Mouse (Mus musculus): ENCODE measurements around the gene Cpt1c. TPM values are rescaled to one million over a fixed set of nuclear protein-coding genes. Genes with fewer than 3 reads are reported as not detected.
A peak's percentile ranks its signal among the peaks of the same experiment; 100 is the strongest.

The Cpt1c gene
- polyA plus RNA-seq, 1 experiment from 2014 or later = 32.0 TPM

DNA sequence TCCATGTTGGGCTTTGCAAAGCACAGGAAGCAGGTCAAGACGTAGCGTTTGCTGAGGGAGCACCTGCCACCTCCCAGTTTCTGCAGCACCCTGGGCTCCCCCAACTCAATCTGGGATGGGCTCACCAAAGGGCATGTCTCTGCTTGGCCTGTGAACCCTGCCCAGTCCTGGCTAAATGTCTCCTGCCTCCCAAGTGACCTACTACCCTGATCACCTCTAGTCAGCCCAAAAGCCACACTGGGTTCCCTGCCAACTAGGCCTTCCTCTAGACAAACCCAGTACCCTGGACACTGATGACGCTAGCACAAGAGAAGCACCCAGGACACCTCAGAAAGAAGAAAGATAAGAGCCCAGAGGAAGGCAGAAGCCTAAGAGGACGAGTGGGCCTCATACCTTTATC lies 38.2 kb upstream of the Cpt1c start:
- Histone ChIP-seq H3K4me2 (no peak overlapping the region), H3K4me1 (peaks cover 15% of the 10 kb centered on the region), H3K9me3 (no peaks in the 10 kb centered on the region), H3K27ac (no peak overlapping the region), H3K36me3 (peaks cover 60% of the 10 kb centered on the region), H3K27me3 (no peaks in the 10 kb centered on the region), H3K4me3 (no peak overlapping the region), H3K9ac (no peak overlapping the region)
- WGBS = 86% methylated on average over 4 of the region's 4 CpGs
- no peak for ATAC-seq (ENCODE audit: insufficient number of reproducible peaks, insufficient read depth, low FRiP score, low TSS enrichment, low read depth)

- Histone ChIP-seq H3K27ac (no peak overlapping the region), H3K9ac (no peak overlapping the region), H3K9me3 (no peaks in the 10 kb centered on the region), H3K4me2 (no peak overlapping the region), H3K36me3 (peaks cover 68% of the 10 kb centered on the region), H3K4me3 (no peak overlapping the region), H3K4me1 (peaks cover 15% of the 10 kb centered on the region), H3K27me3 (no peaks in the 10 kb centered on the region)
- WGBS = 96% methylated on average over 6 of the region's 6 CpGs
- no peak for ATAC-seq (ENCODE audit: insufficient number of reproducible peaks, insufficient read depth, low FRiP score, low TSS enrichment, low read depth)
Observed at GRCm38 (mm10) chr7:45012011-45012410, 37.4 kb upstream of the Cpt1c start.

DNA sequence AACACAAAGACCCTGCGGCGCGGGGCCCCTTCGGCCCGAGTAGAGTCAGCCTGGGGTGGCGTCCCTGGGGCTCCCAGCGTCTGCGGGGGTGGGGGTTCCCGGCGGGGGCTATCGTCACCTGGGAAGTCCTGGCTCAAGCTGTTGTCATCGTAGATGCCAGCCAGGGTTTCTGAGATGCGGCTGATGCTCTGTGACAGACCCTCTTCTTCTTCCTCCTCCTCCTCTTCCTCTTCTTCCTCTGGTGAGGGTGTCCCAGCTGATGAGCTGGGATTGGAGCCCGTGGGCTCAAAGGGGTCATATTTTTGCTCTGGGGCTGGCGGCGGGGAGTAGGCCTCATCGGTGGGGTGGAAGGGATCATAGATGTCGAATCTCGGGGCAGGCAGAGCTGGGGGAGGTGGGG lies 33.8 kb upstream of the Cpt1c start:
- no peaks in the 10 kb centered on the region for H3K9me3 ChIP-seq
- no peaks in the 10 kb centered on the region for H3K4me1 ChIP-seq
- no peak overlapping the region for H3K4me3 ChIP-seq
- H3K27me3 ChIP-seq = no peaks in the 10 kb centered on the region
- no peak overlapping the region for H3K4me2 ChIP-seq
- ATAC-seq (ENCODE audit: insufficient number of reproducible peaks, insufficient read depth, low FRiP score, low TSS enrichment, low read depth) = no peak
- H3K9ac ChIP-seq = no peak overlapping the region
- 94% methylated on average over 19 of the region's 19 CpGs for WGBS
- no peak overlapping the region for H3K27ac ChIP-seq
- peaks cover 96% of the 10 kb centered on the region for H3K36me3 ChIP-seq

- no peak overlapping the region for H3K9ac ChIP-seq
- H3K27me3 ChIP-seq = no peaks in the 10 kb centered on the region
- H3K4me3 ChIP-seq = no peak overlapping the region
- no peaks in the 10 kb centered on the region for H3K4me1 ChIP-seq
- H3K4me2 ChIP-seq = no peak overlapping the region
- H3K36me3 ChIP-seq = peaks cover 96% of the 10 kb centered on the region
- 94% methylated on average over 30 of the region's 30 CpGs for WGBS
- H3K9me3 ChIP-seq = no peaks in the 10 kb centered on the region
- ATAC-seq (ENCODE audit: insufficient number of reproducible peaks, insufficient read depth, low FRiP score, low TSS enrichment, low read depth) = no peak
- H3K27ac ChIP-seq = no peak overlapping the region
Observed at GRCm38 (mm10) chr7:45007846-45008245, 33.2 kb upstream of the Cpt1c start.

DNA sequence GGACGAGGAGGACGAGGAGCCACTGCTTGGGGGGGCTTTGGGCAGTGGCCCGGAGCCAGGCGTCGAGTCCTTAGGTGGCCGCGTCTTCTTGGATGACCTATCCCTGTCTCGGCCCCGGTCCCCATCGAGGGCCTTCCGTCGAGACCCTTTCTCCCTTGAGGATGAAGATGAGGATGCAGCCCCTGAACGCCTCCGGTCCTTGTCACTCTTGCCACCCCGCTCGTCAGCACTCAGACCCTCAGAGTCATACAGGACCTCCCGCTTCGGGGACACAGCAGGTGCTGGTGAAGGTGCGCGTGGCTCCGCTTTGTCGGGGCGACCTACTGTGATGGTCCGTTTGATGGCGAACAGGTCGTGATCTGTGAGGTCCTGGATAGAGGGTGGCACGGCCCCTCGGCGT lies 32.5 kb upstream of the Cpt1c start:
- Histone ChIP-seq H3K27me3 (no peaks in the 10 kb centered on the region), H3K9me3 (no peaks in the 10 kb centered on the region), H3K9ac (no peak overlapping the region), H3K4me2 (no peak overlapping the region), H3K36me3 (peaks cover 96% of the 10 kb centered on the region), H3K4me3 (no peak overlapping the region), H3K4me1 (no peaks in the 10 kb centered on the region), H3K27ac (no peak overlapping the region)
- no peak for ATAC-seq (ENCODE audit: insufficient number of reproducible peaks, insufficient read depth, low FRiP score, low TSS enrichment, low read depth)
- 96% methylated on average over 29 of the region's 29 CpGs for WGBS

DNA sequence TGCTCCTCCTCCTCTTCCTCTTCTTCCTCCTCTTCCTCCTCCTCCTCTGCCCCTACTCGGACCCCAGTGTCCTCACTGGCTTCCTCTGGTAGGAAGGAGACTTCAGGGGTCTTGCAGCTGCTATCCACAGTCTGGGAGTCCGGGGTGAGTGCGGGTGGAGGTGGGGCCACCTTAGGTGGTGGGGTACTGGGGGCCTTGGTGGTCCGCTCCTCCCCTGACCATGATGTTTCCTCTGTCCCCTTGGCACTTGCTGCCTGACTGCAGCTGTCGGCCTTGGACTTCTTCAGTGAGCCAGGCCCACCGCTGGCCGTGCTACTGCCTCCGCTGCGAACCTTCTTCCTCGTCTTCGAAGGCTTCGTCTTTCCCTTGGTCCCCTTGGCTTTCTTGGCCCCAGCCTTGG lies 31.9 kb upstream of the Cpt1c start:
- no peak overlapping the region for H3K4me3 ChIP-seq
- H3K9ac ChIP-seq = no peak overlapping the region
- H3K4me1 ChIP-seq = no peaks in the 10 kb centered on the region
- ATAC-seq (ENCODE audit: insufficient number of reproducible peaks, insufficient read depth, low FRiP score, low TSS enrichment, low read depth) = no peak
- H3K36me3 ChIP-seq = peaks cover 96% of the 10 kb centered on the region
- no peaks in the 10 kb centered on the region for H3K27me3 ChIP-seq
- H3K27ac ChIP-seq = no peak overlapping the region
- no peaks in the 10 kb centered on the region for H3K9me3 ChIP-seq
- H3K4me2 ChIP-seq = no peak overlapping the region
- 91% methylated on average over 12 of the region's 12 CpGs for WGBS

DNA sequence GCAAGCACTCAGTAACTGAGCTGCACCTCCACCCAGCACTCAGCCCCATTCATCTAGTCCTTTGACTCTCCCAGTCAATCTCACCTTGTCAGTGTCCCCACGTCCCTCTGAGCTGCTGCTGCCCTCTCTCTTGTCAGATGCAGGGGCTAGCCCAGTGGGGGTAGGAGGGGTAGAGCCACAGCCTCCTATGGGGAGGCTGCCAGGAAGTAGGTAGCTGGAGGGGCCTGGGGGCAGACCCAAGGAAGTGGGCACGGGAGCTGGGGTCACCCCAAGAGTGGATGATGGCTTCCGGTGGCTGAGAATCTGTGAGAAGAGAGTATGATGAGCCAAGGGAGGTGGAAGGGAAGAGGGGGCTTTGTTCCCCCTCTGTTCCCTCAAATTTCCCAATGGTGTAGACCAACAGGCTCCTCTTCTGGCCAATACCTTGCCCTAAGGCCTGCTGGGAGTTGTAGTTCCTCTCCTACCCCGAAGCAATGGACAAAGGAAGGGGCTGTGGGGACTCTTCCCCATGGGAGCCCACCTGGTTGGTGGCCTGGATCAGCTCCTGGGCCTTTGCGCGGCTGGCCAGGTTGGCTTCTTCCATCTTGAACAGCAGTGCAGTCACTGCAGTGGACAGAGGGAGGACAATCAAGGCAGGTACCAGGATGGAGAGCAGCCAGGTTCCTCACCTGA lies 30.8 kb upstream of the Cpt1c start:
- WGBS = 90% methylated on average over 6 of the region's 6 CpGs
- H3K4me1 ChIP-seq = no peaks in the 10 kb centered on the region
- H3K9me3 ChIP-seq = no peaks in the 10 kb centered on the region
- peaks cover 98% of the 10 kb centered on the region for H3K36me3 ChIP-seq
- no peak for ATAC-seq (ENCODE audit: insufficient number of reproducible peaks, insufficient read depth, low FRiP score, low TSS enrichment, low read depth)
- H3K27ac ChIP-seq = 0 out of 2 replicates have a peak overlapping the region, but pooled peaks have one; percentile 16
- no peak overlapping the region for H3K4me3 ChIP-seq
- H3K4me2 ChIP-seq = no peak overlapping the region
- peak overlapping the region; percentile 47; the same call in 1 of the 2 replicates for H3K9ac ChIP-seq
- no peaks in the 10 kb centered on the region for H3K27me3 ChIP-seq

DNA sequence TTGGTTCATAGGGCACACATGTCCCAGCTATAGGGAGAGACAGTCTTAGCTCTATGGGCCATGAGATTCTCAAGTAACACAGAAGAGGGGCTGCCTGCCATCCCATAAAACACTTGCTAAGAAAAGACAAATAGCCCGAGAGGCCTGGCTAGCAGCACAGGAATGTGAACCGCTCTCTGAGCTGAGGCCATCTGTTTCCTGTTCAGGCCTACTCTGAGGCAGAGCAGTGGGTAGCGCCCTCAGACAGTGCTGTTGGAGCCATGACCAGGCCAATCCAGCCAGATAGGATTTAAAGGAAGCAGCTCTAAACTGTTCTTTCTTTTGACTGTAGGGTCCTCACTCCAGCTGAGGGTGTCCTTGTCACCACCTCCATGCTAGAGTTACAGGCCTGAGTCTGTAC lies 29.9 kb upstream of the Cpt1c start:
- Histone ChIP-seq H3K4me1 (peaks cover 2% of the 10 kb centered on the region), H3K27me3 (no peaks in the 10 kb centered on the region), H3K9ac (no peak overlapping the region), H3K27ac (no peak overlapping the region), H3K4me2 (no peak overlapping the region), H3K36me3 (peaks cover 98% of the 10 kb centered on the region), H3K9me3 (no peaks in the 10 kb centered on the region), H3K4me3 (no peak overlapping the region)
- 62% methylated on average over 3 of the region's 3 CpGs for WGBS
- no peak for ATAC-seq (ENCODE audit: insufficient number of reproducible peaks, insufficient read depth, low FRiP score, low TSS enrichment, low read depth)

GRCm38 (mm10) chr7:45002440-45002839 lies 27.8 kb upstream of the Cpt1c start:
- H3K4me1 ChIP-seq = peaks cover 14% of the 10 kb centered on the region
- H3K9ac ChIP-seq = no peak overlapping the region
- no peak overlapping the region for H3K4me2 ChIP-seq
- WGBS = 91% methylated on average over 7 of the region's 7 CpGs
- peaks cover 79% of the 10 kb centered on the region for H3K36me3 ChIP-seq
- H3K27ac ChIP-seq = no peak overlapping the region
- no peak overlapping the region for H3K4me3 ChIP-seq
- ATAC-seq (ENCODE audit: insufficient number of reproducible peaks, insufficient read depth, low FRiP score, low TSS enrichment, low read depth) = no peak
- H3K27me3 ChIP-seq = no peaks in the 10 kb centered on the region
- no peaks in the 10 kb centered on the region for H3K9me3 ChIP-seq

DNA sequence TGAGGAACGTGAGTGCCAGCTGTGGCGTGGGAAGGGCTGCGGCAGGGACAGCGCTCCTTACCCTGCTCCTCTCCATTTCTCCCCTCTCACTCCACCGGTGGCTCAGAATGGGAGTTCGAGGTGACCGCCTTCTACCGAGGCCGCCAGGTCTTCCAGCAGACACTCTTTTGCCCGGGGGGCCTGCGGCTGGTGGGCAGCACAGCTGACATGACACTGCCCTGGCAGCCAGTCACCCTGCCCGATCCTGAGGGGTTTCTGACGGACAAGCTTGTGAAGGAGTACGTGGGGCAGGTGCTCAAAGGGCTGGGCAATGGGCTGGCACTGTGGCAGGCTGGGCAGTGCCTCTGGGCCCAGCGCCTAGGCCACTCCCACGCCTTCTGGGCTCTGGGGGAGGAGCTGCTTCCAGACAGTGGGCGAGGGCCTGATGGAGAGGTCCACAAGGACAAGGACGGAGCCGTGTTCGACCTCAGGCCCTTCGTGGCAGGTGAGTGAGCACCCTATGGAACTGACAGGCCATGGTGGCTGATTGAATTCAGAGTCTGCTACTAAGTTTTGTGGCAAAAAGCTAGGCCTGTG lies 26.0 kb upstream of the Cpt1c start:
- Histone ChIP-seq H3K9me3 (no peaks in the 10 kb centered on the region), H3K27me3 (no peaks in the 10 kb centered on the region), H3K4me1 (peaks cover 25% of the 10 kb centered on the region), H3K36me3 (peaks cover 64% of the 10 kb centered on the region), H3K4me2 (no peak overlapping the region), H3K27ac (no peak overlapping the region), H3K9ac (0 out of 2 replicates have a peak overlapping the region, but pooled peaks have one; percentile 40), H3K4me3 (peak overlapping the region; percentile 7; the same call in 1 of the 2 replicates)
- ATAC-seq (ENCODE audit: insufficient number of reproducible peaks, insufficient read depth, low FRiP score, low TSS enrichment, low read depth) = no peak
- WGBS = 87% methylated on average over 21 of the region's 21 CpGs

- H3K36me3 ChIP-seq = peaks cover 66% of the 10 kb centered on the region
- no peak overlapping the region for H3K27ac ChIP-seq
- H3K27me3 ChIP-seq = no peaks in the 10 kb centered on the region
- H3K4me2 ChIP-seq = peak overlapping the region; percentile 95; the same call in 1 of the 2 replicates
- 0 out of 2 replicates have a peak overlapping the region, but pooled peaks have one; percentile 40 for H3K9ac ChIP-seq
- H3K4me3 ChIP-seq = peak overlapping the region; percentile 73; the same call in 1 of the 2 replicates
- 73% methylated on average over 11 of the region's 11 CpGs for WGBS
- peaks cover 27% of the 10 kb centered on the region for H3K4me1 ChIP-seq
- no peak for ATAC-seq (ENCODE audit: insufficient number of reproducible peaks, insufficient read depth, low FRiP score, low TSS enrichment, low read depth)
- no peaks in the 10 kb centered on the region for H3K9me3 ChIP-seq
Observed at GRCm38 (mm10) chr7:44999753-45000152, 25.1 kb upstream of the Cpt1c start.

DNA sequence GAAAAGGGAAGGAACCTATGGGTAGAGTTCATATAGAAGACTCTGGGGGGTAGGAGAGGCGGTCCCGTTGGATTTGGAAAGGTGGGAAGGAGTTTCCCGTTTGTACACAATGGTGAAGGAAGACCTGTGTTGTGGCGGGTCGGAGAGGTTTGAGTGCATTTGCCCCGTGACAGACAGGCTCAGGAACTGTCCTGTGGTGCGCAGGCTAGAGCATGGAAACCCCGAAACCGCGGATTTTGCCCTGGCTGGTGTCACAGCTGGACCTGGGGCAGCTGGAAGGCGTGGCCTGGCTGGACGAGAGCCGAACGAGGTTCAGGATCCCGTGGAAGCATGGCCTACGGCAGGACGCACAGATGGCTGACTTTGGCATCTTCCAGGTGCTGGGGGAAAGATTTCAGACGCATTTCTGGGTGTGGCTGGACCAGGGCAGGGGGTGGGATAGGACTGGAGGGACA lies 23.9 kb upstream of the Cpt1c start, which contains the start of gene Bcl2l12:
TSS of gene Bcl2l12 (minus strand) at position 212 of the 455 bp plus-strand sequence.
- no peak for ATAC-seq (ENCODE audit: insufficient number of reproducible peaks, insufficient read depth, low FRiP score, low TSS enrichment, low read depth)
- no peaks in the 10 kb centered on the region for H3K9me3 ChIP-seq
- H3K4me2 ChIP-seq = peak within 1 kb of the TSS; percentile 95
- peak within 1 kb of the TSS; percentile 89 for H3K27ac ChIP-seq
- H3K4me1 ChIP-seq = peaks cover 27% of the 10 kb centered on the region
- peaks cover 66% of the 10 kb centered on the region for H3K36me3 ChIP-seq
- peak within 1 kb of the TSS; percentile 73 for H3K4me3 ChIP-seq
- no peaks in the 10 kb centered on the region for H3K27me3 ChIP-seq
- peak within 1 kb of the TSS; percentile 92 for H3K9ac ChIP-seq
- WGBS = 1% methylated on average over 18 of the region's 18 CpGs

Measured in embryonic facial prominence, embryonic 13.5 days (tissue).